Mouse (Mus musculus): ENCODE data around the gene B3gat3.
"Not testable (repeated sequence)": the region's sequence is repeated elsewhere in the genome, so short reads cannot be mapped to it uniquely, and the experiment has no call there.

B3gat3 gene

DNA sequence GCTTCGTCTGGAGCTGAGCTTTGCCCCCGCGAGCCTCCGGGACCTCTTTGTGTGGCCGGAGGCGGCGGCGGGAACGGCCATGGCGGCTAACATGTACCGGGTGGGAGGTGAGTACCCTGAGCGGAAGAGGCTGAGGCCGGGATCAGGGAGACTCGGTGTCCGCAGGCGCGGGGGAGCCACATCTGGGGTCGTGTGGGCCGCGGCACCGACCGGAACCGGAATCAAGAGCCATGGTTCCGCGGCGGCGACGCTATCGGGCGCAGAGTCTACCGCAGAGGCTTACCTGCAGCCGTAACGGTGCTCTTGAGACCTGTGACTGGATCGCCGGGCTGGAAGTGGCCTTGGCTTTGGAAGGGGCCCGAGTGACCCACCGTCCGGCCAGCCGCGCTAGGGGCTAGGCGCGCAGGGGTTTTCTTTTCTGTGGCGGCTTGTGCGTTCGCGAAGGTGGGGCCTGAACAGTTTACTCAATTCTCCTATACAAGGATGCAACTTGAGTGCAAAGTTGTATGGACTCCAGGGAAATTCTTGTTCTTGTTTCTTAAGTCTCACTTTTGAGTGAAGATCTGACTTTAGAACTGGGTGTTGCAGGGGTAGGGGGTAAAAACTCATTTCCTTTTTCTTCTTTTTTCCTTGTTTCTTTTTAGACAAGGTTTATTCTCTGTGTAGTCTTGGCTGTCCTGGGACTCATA, 22.2 kb downstream of the B3gat3 start:
- DNase-seq (ENCODE audit: inconsistent ontology term): peak; percentile 75

DNA sequence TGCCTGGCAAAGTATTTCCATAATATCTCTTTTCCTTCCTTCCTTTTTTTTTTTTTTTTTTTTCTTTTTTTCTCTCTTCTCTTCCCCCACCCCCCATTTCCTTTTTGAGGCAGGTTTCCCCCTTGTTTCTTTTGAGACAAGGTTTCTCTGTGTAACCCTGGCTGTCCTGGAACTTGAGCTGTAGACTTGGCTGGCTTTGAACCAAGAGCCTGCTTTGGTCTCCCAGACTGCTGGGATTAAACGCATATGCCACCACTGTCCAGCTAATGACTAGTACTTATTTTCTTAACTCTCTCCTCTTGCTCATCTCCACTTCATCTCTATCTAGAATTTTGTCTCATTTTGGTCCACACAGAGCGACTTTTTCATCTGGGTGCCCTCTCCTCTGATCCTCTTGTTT, 22.9 kb downstream of the B3gat3 start:
- no peak for DNase-seq (ENCODE audit: inconsistent ontology term)

DNA sequence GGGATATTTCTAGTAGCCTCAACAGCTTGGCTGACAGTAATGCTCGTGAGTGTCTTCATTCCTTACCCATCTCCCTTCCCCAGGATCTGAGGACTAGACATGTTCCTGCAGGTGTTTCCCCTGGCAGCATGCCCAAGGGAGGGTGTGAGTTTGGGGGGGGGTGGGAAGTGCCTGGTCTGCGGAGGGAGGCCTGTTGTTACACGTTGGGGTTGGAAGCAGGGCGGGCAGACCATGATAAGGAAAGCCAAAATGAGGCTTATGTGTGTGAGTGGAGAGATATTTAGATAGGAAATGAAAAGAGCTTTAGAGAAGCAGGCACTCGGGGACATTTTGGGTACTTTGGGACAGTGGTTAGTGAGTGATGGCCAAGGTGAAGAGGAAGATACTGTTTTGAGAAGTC, 23.9 kb downstream of the B3gat3 start:
- DNase-seq (ENCODE audit: inconsistent ontology term): no peak

GRCm38 (mm10) chr19:8944750-8945149, 24.6 kb downstream of the B3gat3 start:
- DNase-seq (ENCODE audit: inconsistent ontology term): peak; percentile 84

- DNase-seq (ENCODE audit: inconsistent ontology term): no peak
Measured at GRCm38 (mm10) chr19:8945251-8945650, 25.1 kb downstream of the B3gat3 start.

DNA sequence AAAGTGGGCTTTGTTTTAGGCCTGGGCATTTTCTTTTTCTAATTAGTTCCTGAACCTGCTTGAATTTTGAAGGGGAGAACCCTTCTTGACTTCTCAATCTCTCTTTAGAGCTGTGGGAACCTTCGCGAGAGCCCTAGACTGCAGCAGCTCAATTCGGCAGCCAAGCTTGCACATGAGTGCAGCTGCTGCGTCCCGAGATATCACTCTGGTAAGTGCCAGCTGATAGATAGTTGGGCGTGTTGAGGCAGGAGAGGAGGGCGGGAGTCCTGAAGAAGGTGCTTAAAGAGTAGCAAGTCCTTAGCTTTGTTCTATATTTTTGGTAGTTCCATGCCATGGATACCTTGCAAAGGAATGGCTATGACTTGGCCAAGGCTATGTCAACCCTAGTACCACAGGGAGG, 26.8 kb downstream of the B3gat3 start:
- DNase-seq (ENCODE audit: inconsistent ontology term): no peak

DNA sequence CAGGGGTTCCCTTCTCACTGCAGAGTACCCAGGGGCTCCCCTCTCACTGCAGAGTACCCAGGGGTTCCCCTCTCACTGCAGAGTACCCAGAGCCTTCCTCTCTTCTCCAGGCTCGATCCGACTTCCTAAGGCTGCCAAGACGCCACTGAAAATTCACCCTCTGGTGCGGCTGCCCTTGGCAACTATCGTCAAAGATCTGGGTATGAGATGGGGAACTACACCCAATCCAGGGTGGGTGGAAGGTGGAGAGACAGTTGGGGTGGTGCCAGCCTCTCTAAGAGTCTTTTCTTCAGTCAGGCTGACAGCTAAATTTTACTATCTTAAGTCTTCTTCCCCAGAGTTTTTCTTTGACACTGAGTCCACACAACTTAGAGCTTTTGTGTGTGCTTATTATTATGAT, 30.0 kb downstream of the B3gat3 start:
- DNase-seq (ENCODE audit: inconsistent ontology term): no peak

DNA sequence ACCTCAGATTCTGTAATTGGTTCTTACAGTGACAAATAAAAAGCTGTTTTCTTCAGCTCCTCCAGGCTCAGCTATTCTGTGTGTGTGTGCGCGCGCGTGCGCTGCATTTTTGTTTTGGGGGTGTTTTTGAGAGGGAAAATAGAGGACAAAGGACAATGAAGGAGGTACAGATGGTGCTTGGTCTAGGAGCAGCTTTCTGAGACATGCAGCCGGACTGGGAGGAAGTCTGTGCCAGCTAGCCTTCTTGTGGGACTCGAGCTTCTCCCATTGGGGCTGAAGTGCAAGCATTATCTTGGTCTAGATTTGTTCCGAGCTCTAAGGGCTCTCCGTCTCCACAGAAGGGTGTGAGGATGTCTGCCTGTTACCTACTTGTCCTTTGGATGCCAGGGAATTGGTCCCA, 32.1 kb downstream of the B3gat3 start:
- DNase-seq (ENCODE audit: inconsistent ontology term): no peak

DNA sequence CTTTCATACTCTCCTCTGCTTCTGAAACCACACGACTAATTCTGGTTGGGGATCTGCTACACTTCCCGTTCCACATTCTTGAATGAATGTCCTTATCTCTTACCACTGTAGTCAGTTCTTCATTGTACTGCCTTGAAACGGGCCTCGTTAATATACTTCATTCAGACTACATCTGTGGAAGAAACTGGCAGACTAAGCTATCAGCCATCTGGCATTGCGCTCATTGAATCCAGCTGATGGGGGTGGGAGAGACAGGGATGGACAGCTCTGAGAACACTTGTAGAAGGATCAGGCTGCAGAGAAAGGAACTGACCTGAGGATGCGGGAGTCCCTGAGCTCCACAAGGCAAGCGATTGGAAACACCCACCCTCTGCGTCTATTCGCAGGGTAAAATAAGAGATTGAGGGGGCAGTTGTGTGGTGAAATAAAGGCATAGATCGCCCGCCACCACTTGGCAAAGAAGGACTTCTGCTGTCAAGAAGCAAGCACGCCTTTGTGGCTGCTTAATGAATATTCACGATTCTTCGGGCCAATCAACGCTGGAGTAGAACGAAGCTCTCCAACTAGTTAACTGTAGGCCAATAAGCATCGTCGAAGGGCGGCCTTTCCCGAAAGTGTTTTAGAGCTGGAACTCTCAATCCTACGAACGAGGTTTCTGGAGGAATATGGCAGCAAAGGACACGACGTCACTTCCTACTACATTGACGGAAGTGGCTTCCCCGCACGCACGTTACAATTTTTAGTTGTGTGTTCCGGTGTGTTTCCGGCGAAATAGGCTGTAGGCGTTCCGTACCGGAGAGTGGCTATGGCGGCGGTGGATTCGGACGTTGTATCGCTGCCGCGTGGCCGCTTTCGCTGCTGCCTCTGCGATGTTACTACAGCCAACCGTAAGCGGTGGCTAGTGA, 33.2 kb downstream of the B3gat3 start, which contains the start of gene Tut1:
TSS of gene Tut1 (plus strand) at position 713 of the 905 bp plus-strand sequence.
- peak; percentile 96 for DNase-seq (ENCODE audit: inconsistent ontology term)

- peak; percentile 19 for DNase-seq (ENCODE audit: inconsistent ontology term)
Measured at GRCm38 (mm10) chr19:8954171-8954570, 34.0 kb downstream of the B3gat3 start.

DNA sequence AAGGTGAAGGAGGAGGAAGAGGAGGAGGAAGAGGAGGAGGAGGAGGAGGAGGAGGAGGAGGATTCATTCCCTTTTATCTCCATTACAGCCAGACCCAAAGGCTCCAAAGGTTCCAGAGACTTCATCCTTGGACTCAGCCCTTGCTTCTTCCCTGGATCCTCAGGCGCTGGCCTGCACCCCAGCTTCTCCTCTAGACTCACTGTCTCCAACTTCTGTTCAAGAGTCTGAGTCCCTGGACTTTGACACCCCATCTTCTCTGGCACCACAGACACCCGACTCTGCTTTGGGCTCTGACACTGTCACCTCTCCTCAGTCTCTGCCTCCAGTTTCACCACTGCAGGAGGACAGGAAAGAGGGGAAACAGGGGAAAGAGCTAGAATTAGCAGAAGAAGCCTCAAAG, 42.1 kb downstream of the B3gat3 start:
- no peak for DNase-seq (ENCODE audit: inconsistent ontology term)

- DNase-seq (ENCODE audit: inconsistent ontology term): no peak
Measured at GRCm38 (mm10) chr19:8965075-8965474, 44.9 kb downstream of the B3gat3 start.

GRCm38 (mm10) chr19:8965771-8966170, 45.6 kb downstream of the B3gat3 start:
- DNase-seq (ENCODE audit: inconsistent ontology term): peak; percentile 25

- no peak for DNase-seq (ENCODE audit: inconsistent ontology term)
Measured at GRCm38 (mm10) chr19:8966198-8966589, 46.0 kb downstream of the B3gat3 start.

GRCm38 (mm10) chr19:8966590-8967372, 46.6 kb downstream of the B3gat3 start, which contains the start of gene Eef1g:
Eef1g (plus strand) TSS chr19:8967041.
- peak; percentile 100 for DNase-seq (ENCODE audit: inconsistent ontology term)

DNA sequence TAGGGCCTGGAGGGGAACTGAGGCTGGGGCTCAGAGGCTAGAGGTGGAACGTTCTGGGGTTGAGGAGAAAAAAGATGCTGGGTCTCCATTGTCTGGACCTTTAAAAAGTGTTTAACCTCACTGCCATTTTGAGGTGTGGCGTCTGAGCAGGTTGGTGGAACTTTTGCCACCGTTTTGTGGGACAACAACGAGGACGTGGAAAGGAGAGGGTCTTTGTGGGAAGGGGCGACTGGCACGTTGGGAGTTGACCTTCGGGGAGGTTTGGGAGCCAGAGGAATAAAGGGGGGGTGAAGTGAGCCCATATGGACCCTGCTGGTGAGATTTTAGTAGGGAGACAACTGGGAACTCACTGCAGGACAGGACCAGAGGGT, 47.2 kb downstream of the B3gat3 start:
- DNase-seq (ENCODE audit: inconsistent ontology term): no peak

- no peak for DNase-seq (ENCODE audit: inconsistent ontology term)
Measured at GRCm38 (mm10) chr19:8967893-8968292, 47.7 kb downstream of the B3gat3 start.

DNA sequence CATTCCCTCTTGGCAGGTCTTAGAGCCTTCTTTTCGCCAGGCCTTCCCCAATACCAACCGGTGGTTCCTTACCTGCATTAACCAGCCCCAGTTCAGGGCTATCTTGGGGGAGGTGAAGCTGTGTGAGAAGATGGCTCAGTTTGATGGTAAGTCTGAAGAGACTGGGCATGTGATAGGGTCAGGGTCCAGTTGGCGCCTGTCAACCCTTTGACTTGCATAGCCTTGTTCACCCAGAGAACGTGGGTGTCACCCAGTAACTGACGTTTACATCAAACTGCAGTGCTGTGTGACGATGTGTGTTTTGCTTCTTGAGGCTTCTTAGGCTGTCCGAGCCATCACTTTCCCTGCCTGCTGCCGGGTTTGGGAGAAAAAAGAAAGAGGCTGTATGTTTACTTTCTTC, 52.3 kb downstream of the B3gat3 start:
- not testable (repeated sequence) for DNase-seq (ENCODE audit: inconsistent ontology term)

GRCm38 (mm10) chr19:8974638-8975037, 54.5 kb downstream of the B3gat3 start:
- no peak for DNase-seq (ENCODE audit: inconsistent ontology term)

- no peak for DNase-seq (ENCODE audit: inconsistent ontology term)
Measured at GRCm38 (mm10) chr19:8975491-8975890, 55.3 kb downstream of the B3gat3 start.

- peak; percentile 82 for DNase-seq (ENCODE audit: inconsistent ontology term)
Measured at GRCm38 (mm10) chr19:8976535-8976934, 56.4 kb downstream of the B3gat3 start.

Measured in Muller cell, postnatal 12 days (primary cell).